Mouse (Mus musculus) G1E (cell line): ENCODE data around the gene Thsd4.

Source experiments
- CTCF ChIP-seq: IDR thresholded peaks from 2 replicates; pipeline ENCODE4 v1.5.1; 2012; ENCODE audit warnings: low read depth, low read length, inconsistent platforms, mixed read lengths
- GATA1 ChIP-seq: IDR thresholded peaks from 2 replicates; pipeline ENCODE4 v1.6.1; 2012; ENCODE audit warnings: borderline replicate concordance, low read length, inconsistent platforms, mixed read lengths
- GATA2 ChIP-seq: IDR thresholded peaks from 2 replicates; pipeline ENCODE4 v1.6.1; 2012; ENCODE audit warnings: low read depth, low read length, inconsistent platforms, borderline replicate concordance
- TAL1 ChIP-seq: conservative IDR thresholded peaks from 2 replicates; pipeline ENCODE4 v1.6.1; 2012; ENCODE audit warnings: low read depth, low read length, inconsistent platforms, mixed read lengths

- TF ChIP-seq CTCF (no peak), GATA1 (no peak), TAL1 (no peak), GATA2 (no peak)
Measured at GRCm38 (mm10) chr9:60312670-60313069, 209.2 kb downstream of the Thsd4 start.
